Mouse (Mus musculus) adrenal gland, adult 2 months (tissue): ENCODE measurements at regions not wholly inside any gene's neighbourhood (a gene's known extent, or its start where the extent isn't known, plus 50 kb on each side); places are given as distances from the start of the nearest gene placed in this dataset.
A peak's percentile ranks its signal among the peaks of the same experiment; 100 is the strongest.

Source experiments
- DNase-seq: peaks from one replicate; pipeline ENCODE4 v3.0.0; 2021

GRCm38 (mm10) chrX:12888708-12889481, 127.0 kb upstream of the Med14 start:
- DNase-seq: no peak

DNA sequence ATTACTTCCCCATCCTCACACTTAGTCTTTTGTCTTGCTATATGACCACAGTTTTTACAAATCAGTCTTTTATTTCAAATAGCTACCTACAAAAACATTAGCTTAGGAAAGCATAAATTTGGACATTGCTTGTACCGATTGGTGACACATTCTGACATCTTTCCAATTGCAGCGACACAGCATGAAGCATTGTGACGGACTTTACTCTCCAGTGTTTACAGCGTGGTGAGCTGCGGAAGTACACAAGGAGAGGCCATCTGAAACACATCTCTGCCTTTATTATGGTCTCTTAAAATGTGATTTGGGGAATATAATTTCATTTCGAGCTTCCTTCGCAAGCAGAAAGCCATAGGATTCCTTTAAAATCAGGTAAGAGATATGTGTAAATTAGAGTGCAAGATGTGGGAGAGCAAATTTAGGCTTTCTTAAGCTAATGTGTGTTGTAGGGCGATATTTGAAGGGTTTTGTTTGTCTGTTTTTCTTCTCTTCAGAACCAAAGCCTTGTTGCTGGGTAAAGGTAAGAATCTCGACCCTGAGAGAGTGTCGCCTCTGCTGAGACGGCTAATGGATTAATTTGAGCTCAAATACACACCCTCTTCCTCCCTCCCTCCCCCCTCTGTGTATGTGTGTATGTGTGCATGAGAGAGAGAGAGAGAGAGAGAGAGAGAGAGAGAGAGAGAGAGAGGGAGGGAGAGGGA, 126.3 kb upstream of the Med14 start:
- no peak for DNase-seq

DNA sequence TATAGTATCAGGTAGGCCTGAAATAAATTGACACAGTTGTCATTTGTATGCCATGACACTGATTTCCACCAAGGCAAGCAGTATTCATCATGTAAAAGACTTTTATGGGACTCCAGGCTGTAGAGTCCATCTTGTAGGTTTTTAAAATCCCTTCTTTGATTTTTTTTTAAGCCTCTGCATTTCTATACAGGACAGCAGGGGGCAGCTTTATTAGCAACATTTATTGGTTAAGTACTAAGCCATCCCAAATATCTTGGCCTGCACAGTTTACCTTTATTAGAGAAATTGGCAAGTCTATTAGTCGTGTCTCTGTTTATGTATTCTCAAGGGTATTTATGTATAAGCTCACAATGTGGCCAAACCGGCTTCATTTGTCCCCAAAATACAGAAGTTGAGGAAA, 125.6 kb upstream of the Med14 start:
- no peak for DNase-seq

DNA sequence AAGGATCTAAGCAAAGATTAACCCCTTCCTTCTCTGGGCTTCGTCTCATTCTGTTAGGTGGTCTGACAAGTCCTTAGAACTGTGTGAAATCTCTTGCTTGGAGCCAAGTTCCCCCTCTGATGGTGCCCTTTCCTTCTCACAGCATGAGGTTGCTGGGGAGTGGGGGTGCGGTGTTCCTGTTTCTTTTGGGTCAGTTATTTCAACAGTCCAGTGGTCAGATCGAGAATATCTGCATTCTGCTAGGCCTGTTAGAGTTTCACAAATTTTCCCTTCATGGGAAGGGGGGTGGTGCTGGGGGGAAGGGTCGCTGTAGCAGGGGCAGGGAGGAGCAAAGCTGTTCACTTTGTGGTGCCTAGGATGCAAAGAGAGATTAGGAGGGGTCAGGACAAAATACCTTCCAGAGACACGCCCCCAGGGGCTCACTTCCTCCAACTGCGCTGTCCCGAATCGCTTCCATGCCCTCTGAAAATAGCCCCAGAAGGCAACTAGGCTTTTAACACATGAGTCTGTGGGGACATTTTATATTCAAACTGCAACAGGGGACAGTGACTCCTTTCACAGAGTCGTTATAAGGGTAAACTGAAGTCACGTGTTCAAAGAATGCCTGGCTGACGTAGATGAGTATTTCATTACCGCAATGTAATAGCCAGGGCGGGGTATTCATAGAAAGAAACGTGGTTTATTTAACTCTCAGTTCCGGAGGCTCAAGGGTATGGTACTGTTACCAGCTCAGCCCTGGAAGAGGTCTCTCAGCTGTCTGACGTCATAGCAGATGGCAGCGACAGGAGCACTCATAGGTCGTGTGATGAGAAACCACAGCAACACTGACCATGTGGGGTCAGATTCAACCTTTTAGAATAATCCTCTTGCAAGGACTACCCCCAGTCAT, 124.5 kb upstream of the Med14 start:
- DNase-seq: no peak

DNA sequence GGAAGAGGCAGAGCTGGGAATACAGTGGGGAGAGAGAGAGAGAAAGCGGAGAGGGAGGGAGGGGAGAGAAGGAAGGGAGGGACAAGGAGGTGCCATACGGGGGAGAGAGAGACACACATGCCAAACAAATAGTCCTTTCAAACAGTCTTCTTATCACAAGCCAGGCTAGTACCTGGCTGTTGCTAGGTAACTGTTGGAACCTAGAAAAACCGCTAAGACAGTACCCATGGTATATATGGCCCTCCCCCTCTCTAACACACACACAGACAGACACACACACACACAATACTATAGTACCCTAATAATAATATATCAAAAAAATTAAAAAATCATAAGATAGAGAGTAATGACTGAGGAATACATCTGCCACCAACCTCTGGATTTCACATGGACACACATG, 117.4 kb upstream of the Med14 start:
- no peak for DNase-seq

GRCm38 (mm10) chrX:12877506-12877905, 115.6 kb upstream of the Med14 start:
- DNase-seq: no peak

- DNase-seq: peak; percentile 77
Measured at GRCm38 (mm10) chrX:12873698-12874144, 111.8 kb upstream of the Med14 start.

- DNase-seq: no peak
Measured at GRCm38 (mm10) chrX:12873230-12873629, 111.4 kb upstream of the Med14 start.

DNA sequence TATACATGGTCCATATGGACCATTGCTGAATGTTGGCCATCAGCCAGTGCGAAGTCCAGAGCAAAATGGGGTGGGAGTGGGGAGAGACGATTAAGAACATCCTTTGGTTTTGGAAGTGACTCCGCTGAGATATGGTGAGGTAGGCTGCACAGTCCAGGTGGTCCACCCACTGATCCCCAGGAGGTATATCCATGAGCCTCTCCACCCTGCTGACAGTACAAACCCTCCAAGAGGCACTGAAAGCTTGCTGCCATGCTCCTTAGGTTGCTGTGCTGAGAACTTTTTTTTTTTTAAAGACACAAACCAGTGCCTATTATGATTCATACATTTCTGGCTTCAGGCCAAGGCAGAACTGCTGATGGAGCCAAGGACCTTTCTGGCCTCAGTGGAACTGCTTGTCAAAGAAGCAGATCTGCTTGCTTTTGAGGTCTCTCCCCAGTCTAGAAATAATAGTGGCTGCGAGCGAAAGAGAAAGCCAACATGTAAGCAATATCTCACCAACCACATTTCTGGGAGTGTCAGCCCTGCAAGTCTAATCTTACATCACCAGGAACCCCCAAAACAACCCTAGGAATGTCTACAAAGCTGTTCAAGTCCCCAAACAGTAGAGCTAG, 105.1 kb upstream of the Med14 start:
- DNase-seq: no peak

DNA sequence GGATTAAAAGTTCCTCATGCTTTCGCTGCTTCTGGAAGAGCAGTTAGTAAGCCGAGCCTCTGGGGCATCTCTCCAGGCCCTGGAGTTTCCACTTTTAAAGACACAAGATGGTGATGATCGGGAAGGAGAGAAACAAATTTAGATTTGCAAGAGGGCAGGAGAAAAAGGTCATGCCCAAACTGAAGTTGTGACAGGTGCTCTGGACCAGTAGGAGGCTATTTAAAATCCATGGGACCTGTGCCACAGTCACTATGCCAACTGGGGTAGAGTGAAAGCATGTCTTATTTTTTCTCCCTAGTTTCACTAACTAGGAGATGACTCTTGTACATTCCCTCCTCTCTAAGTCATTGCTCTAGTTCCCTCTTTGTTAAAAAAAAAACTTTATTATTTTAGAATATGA, 104.3 kb upstream of the Med14 start:
- no peak for DNase-seq

GRCm38 (mm10) chrX:12860168-12860567, 98.3 kb upstream of the Med14 start:
- DNase-seq: no peak

DNA sequence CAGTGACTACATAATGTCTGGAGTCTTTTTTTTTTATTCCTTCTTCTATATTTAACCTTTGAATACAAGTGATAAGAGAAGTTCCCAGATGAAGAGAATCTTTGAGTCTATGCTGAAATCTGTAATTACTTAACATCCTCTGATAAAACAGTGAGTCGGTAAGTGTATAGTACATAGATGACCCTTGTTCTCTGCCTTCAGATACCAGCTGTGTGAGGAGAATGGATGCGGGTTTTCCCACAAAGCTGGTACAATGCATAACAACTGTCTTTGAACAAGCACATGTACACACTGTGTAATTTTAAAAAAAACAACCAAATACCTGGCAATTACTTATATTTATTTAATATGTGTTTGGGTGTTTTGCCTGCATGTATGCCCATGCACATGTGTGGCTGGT, 96.9 kb upstream of the Med14 start:
- no peak for DNase-seq

GRCm38 (mm10) chrX:12857881-12858755, 96.2 kb upstream of the Med14 start:
- DNase-seq: peak; percentile 36

GRCm38 (mm10) chrX:12855425-12855824, 93.6 kb upstream of the Med14 start:
- no peak for DNase-seq

- no peak for DNase-seq
Measured at GRCm38 (mm10) chrX:12851684-12852083, 89.8 kb upstream of the Med14 start.

DNA sequence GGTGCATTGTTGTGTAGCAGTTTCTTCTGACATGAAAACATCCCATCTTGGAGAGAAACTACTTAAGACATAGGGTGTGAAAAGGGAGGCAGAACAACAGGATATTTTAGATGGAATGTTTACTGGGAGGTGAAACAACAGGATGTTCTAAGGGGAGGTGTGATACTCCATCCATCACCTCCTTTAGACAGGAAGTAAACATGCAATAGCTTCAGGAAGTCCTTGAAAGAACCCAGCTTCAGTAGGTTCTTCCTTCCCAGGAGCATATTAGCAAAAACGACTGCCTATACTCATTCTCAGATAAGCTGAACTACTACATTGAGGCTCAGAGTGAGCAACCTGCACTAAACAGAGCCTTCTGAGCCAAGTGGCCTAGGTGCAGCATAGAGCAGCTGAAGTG, 82.6 kb upstream of the Med14 start:
- no peak for DNase-seq

GRCm38 (mm10) chrX:12841021-12841325, 79.1 kb upstream of the Med14 start:
- DNase-seq: no peak

GRCm38 (mm10) chrX:12840160-12841020, 78.5 kb upstream of the Med14 start:
- DNase-seq: peak; percentile 86

GRCm38 (mm10) chrX:12839406-12840159, 77.7 kb upstream of the Med14 start:
- DNase-seq: peak; percentile 21

DNA sequence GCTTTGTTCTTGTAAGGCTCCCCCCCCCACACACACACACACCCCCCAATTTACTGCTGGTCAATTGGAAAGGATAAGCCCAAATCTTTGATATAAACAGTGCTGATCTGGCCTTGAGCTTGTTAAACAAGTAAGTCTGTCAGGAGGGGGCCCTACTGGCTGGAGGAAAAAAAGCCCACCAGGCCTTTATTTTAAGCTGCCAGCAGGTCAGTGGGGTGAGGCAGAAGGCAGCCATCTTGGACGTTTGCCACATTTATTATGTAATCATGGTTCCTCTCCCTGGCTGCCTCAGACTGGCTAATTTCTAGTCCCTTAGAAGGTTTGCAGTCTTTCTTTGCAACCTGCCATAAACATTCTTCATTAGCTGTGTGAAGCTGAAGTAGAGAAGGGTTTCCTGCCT, 75.9 kb upstream of the Med14 start:
- DNase-seq: peak; percentile 14
